Mouse (Mus musculus) forebrain, embryonic 11.5 days (tissue): ENCODE measurements around the gene Uqcr11. TPM values are rescaled to one million over a fixed set of nuclear protein-coding genes. Genes with fewer than 3 reads are reported as not detected.

Experiments
- ATAC-seq: fragments of 200-750 bp; cut with Nextera tagmentation; replicated peaks from 2 replicates; pipeline ENCODE4 v1.8.0; 2017; ENCODE audit warnings: moderate TSS enrichment; ENCODE audit not compliant: low FRiP score
- DNase-seq: peaks from one replicate; pipeline ENCODE4 v3.0.0-alpha.2; 2017; ENCODE audit warnings: low spot score
- H3K27ac ChIP-seq: fragments of 300-500 bp; sonication (generic); 2 replicates; pipeline ENCODE4 v1.5.1; 2014; ENCODE audit warnings: low read depth, low read length
- H3K27me3 ChIP-seq: fragments of 300-500 bp; sonication (generic); 2 replicates; pipeline ENCODE4 v1.6.1; 2014; ENCODE audit warnings: mild to moderate bottlenecking, low read length, mixed read lengths; ENCODE audit not compliant: control insufficient read depth, insufficient read depth
- H3K36me3 ChIP-seq: fragments of 300-500 bp; sonication (generic); 2 replicates; pipeline ENCODE4 v1.6.1; 2014; ENCODE audit warnings: mild to moderate bottlenecking, low read length, moderate library complexity, mixed read lengths; ENCODE audit not compliant: control insufficient read depth, insufficient read depth
- H3K4me1 ChIP-seq: fragments of 300-500 bp; sonication (generic); replicated peaks from 2 replicates; pipeline ENCODE4 v1.6.1; 2014; ENCODE audit warnings: low read length, mixed read lengths; ENCODE audit not compliant: control insufficient read depth, insufficient read depth
- H3K4me2 ChIP-seq: fragments of 300-500 bp; sonication (generic); 2 replicates; pipeline ENCODE4 v1.6.1; 2014; ENCODE audit warnings: low read depth, mild to moderate bottlenecking, low read length, moderate library complexity, mixed read lengths; ENCODE audit not compliant: severe bottlenecking
- H3K4me3 ChIP-seq: fragments of 300-500 bp; sonication (generic); 2 replicates; pipeline ENCODE4 v1.5.1; 2014; ENCODE audit warnings: low read depth, low read length
- H3K9ac ChIP-seq: fragments of 300-500 bp; sonication (generic); 2 replicates; pipeline ENCODE4 v1.6.1; 2014; ENCODE audit warnings: low read length
- H3K9me3 ChIP-seq: fragments of 300-500 bp; sonication (generic); 2 replicates; pipeline ENCODE4 v1.6.1; 2016; ENCODE audit warnings: low read length, mixed read lengths; ENCODE audit not compliant: control insufficient read depth
- WGBS: fragments of 180-500 bp; shearing (Covaris S2); extraction: QIAGEN DNeasy Blood & Tissue Kit; methylation state at CpG from one replicate; pipeline ENCODE4 v1.1.7; 2014; 5-methylcytosine and 5-hydroxymethylcytosine counted together
- polyA plus RNA-seq: library from polyadenylated mRNA; unstranded; fragments of >200 nt; fragmentation: Nextera tagmentation; extraction: Ambion mirVana; gene quantifications from 2 replicates; pipeline ENCODE4 v1.2.1, GENCODE M21; 2014

The Uqcr11 gene
- polyA plus RNA-seq, 1 experiment from 2014 or later: 430 TPM

DNA sequence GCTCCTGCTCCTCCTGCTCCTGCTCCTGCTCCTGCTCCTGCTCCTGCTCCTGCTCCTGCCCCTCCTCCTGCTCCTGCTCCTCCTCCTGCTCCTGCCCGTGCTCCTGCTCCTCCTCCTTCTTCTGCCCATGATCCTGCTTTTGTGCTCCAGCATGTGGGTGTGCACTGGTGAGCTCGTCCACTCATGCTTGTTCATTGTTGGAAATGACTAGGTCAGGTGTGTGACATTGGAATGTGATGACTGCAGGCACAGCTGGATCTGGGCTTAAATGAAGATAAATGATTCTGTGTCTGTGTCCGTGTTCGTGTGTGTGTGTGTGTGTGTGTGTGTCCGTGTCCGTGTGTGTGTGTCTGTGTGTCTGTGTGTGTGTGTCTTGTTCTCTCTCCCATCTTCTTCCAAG lies 38.2 kb downstream of the Uqcr11 start:
- Histone ChIP-seq H3K4me1 (peaks cover 2% of the 10 kb centered on the region; the same call in 1 of the 2 replicates), H3K27me3 (no peaks in the 10 kb centered on the region), H3K4me2 (no peak overlapping the region), H3K27ac (no peak overlapping the region), H3K9me3 (no peaks in the 10 kb centered on the region), H3K4me3 (no peak overlapping the region), H3K36me3 (no peaks in the 10 kb centered on the region), H3K9ac (no peak overlapping the region)
- no peak for ATAC-seq
- 89% methylated on average over 6 of the region's 6 CpGs for WGBS
- no peak for DNase-seq

DNA sequence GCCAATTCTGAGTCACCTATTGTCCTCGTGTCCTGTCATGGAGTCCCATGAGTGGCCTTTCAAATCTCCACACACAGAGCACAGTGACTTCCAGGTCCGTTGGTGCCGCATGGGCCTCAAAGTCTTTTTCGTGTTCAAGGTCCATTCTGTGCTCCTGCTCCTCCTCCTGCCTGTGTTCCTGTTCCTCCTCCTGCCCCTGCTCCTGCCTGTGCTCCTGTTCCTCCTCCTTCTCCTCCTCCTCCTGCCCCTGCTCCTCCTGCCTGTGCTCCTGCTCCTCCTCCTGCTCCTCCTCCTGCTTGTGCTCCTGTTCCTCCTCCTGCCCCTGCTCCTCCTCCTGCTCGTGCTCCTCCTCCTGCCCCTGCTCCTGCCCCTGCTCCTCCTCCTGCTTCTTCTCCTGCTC lies 38.7 kb downstream of the Uqcr11 start:
- H3K27me3 ChIP-seq: 0 out of 2 replicates have a peak, but pooled peaks cover 1% of the 10 kb centered on the region
- no peak for ATAC-seq
- 75% methylated on average over 5 of the region's 5 CpGs for WGBS

DNA sequence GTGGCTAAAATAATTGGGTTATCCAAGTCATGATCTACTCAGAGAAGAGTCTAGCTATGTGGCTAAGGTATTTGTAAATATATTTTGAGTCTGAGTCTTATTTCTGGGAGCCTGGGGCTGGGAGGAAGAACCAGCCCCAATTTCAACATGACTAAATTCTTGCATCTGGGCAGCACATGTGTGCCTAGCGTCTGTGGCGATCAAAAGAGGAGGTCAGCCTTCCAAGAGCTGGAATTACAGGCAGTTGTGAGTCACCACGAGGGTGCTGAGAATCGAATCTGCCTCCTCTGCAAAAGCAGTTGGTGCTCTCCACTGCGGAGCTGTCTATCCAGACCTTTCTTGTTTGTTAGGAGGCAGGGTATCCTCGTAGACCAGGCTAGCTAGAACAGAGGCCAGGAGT lies 40.9 kb downstream of the Uqcr11 start:
- H3K4me1 ChIP-seq: no peaks in the 10 kb centered on the region
- H3K27me3 ChIP-seq: 0 out of 2 replicates have a peak, but pooled peaks cover 2% of the 10 kb centered on the region
- no peak overlapping the region for H3K9ac ChIP-seq
- no peaks in the 10 kb centered on the region for H3K36me3 ChIP-seq
- no peak overlapping the region for H3K27ac ChIP-seq
- 72% methylated on average over 6 of the region's 6 CpGs for WGBS
- DNase-seq (no peak), ATAC-seq (no peak)
- no peak overlapping the region for H3K4me2 ChIP-seq
- no peaks in the 10 kb centered on the region for H3K9me3 ChIP-seq
- no peak overlapping the region for H3K4me3 ChIP-seq

More for the DNA sequence above, 38.7 kb downstream of the Uqcr11 start:
- Histone ChIP-seq H3K4me2 (no peak overlapping the region), H3K4me3 (no peak overlapping the region), H3K9me3 (no peaks in the 10 kb centered on the region), H3K36me3 (no peaks in the 10 kb centered on the region), H3K4me1 (peaks cover 2% of the 10 kb centered on the region; the same call in 1 of the 2 replicates), H3K9ac (no peak overlapping the region), H3K27ac (no peak overlapping the region)
- DNase-seq: no peak

DNA sequence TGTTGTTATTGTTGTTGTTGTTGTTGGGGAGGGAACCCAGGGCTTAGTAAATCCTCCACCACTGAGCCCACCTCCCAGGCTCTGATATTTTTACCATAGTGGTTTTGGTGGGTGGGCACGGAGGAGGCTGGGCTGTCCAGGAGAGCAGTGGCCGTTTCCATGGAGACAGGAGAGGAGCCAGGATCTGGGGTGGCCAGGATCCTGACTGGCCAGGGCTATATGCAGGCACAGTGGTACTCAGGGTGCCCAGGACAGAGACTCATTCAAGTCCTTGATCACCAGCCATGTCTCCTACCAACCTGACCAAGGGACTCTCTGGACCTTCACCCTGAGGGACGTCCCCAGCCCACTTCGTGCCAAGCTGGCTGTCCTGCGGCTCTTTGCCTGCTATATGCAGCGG lies 42.9 kb downstream of the Uqcr11 start:
- Histone ChIP-seq H3K27ac (no peak overlapping the region), H3K27me3 (peaks cover 2% of the 10 kb centered on the region; the same call in 1 of the 2 replicates), H3K9ac (no peak overlapping the region), H3K9me3 (no peaks in the 10 kb centered on the region), H3K4me2 (no peak overlapping the region), H3K36me3 (no peaks in the 10 kb centered on the region), H3K4me1 (no peaks in the 10 kb centered on the region), H3K4me3 (no peak overlapping the region)
- ATAC-seq (no peak), DNase-seq (no peak)
- WGBS: 33% methylated on average over 6 of the region's 6 CpGs

DNA sequence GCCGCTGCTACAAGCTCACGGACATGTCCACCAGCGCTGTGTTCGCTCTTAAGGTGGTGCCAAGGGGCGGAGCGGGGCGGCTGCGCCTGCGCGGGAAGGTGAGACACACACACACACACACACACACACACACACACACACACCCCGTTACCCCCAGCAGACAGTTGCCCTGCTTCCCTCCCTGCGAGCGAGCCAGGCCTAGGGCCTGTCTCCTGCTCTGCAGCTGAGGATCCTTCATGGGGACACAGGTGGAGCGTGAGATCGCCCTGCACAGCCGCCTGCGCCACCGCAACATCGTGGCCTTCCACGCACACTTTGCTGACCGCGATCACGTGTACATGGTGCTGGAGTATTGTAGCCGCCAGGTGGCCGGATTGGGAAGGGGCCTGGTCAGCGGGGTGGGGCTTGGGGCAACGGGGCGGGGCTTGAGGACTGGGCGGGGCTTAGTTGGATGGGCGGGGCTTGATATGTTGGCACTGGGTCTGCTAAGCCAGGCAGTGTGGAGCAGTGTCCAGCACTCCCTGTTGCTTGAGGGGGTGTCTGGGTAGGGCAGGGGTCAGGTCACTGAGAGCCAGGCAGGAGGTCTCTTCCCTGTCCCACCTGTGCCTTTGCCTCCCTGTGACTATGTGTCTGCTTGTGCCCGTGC lies 48.5 kb downstream of the Uqcr11 start:
- DNase-seq (no peak), ATAC-seq (peak; percentile 44)
- no peak overlapping the region for H3K4me3 ChIP-seq
- peaks cover 2% of the 10 kb centered on the region; the same call in 1 of the 2 replicates for H3K4me1 ChIP-seq
- 0 out of 2 replicates have a peak overlapping the region, but pooled peaks have one; percentile 26 for H3K4me2 ChIP-seq
- no peaks in the 10 kb centered on the region for H3K9me3 ChIP-seq
- H3K27me3 ChIP-seq: peaks cover 51% of the 10 kb centered on the region
- WGBS: 5% methylated on average over 31 of the region's 31 CpGs
- no peak overlapping the region for H3K9ac ChIP-seq
- no peaks in the 10 kb centered on the region for H3K36me3 ChIP-seq
- H3K27ac ChIP-seq: no peak overlapping the region

DNA sequence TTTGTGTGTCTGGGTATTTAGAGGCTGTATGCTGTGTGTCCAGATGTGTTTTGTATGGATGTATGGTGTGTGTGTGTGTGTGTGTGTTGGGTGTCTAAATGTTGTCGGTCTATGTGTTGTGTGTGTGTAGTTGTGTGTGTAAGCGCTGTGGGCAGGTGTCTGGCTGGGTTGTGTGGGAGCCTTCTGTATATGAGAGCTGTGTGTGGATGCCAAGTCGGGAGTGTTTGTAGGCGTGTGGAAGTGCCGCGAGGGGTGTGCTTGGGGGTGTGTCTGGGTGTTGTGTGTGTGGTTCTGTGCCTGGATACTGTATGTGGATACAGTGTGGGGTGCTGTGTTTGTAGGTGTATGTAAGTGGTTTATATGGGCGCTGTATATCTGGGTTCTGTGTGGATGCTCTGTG lies 49.3 kb downstream of the Uqcr11 start:
- Histone ChIP-seq H3K9ac (no peak overlapping the region), H3K27me3 (peaks cover 54% of the 10 kb centered on the region), H3K27ac (no peak overlapping the region), H3K9me3 (no peaks in the 10 kb centered on the region), H3K4me2 (no peak overlapping the region), H3K36me3 (no peaks in the 10 kb centered on the region), H3K4me3 (no peak overlapping the region), H3K4me1 (peaks cover 2% of the 10 kb centered on the region; the same call in 1 of the 2 replicates)
- ATAC-seq: no peak
- DNase-seq: no peak
- 33% methylated on average over 7 of the region's 7 CpGs for WGBS

DNA sequence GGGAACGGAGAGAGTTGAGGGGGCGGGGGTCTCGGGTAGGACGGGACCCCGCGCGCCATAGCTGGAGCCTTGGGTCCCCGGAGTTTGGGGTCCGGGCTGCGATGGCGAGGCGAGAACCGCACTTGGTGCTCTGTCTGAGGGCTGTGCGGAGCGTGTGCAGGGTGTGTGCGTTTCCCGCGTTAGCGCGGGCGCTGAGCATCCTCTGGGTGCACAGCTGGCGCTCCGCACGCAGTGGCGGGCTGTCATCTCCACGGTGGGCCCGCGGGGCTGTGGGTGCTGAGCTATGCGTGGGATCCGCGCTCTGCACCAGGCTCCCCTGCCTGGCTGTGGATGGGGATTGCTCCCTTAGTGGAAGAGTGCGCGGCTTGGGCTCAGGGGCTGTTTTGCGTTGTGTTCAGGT lies 49.9 kb downstream of the Uqcr11 start:
- DNase-seq (no peak), ATAC-seq (no peak)
- Histone ChIP-seq H3K27me3 (peaks cover 54% of the 10 kb centered on the region), H3K9me3 (no peaks in the 10 kb centered on the region), H3K36me3 (no peaks in the 10 kb centered on the region), H3K4me2 (peak overlapping the region; percentile 39), H3K9ac (no peak overlapping the region), H3K4me3 (peak overlapping the region; percentile 19), H3K27ac (no peak overlapping the region), H3K4me1 (peaks cover 2% of the 10 kb centered on the region; the same call in 1 of the 2 replicates)
- WGBS: 1% methylated on average over 33 of the region's 34 CpGs

DNA sequence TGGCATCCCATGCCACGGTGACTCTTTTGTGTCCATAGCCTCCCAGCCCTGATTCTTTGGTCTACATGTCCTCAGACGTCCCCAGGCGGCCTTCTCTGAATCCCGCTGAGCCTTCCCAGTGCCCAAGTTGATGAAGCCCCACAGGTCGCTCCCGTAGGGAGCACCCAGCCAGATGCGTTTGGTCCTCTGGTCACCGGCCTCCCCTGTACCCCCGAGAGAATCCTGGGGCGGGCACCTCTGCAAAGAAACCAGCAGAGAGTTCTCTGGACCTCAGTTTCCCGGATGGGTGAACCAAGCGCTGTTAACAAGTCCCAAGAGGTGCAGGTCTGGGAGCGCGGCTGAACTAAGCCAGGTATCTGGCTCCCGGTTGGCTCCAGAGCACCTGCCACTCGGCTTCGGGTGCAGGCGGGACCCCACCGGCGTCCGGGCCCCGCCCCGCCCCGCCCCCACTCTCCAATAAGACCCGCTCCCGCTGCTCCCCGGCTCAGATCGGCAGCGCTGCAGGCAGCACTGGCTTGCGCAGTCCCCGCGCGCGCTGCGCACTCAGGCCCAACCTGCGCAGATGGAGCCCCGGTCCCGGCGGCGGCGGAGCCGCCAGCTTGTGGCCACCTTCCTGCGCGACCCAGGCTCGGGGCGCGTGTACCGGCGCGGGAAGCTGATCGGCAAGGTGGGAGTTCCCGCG lies 50.5 kb downstream of the Uqcr11 start, which contains the start of gene Plk5:
Plk5 (plus strand) TSS at position 459 of the 682 bp plus-strand sequence.
- ATAC-seq (no peak), DNase-seq (no peak)
- peak within 1 kb of the TSS; percentile 39 for H3K4me2 ChIP-seq
- H3K27me3 ChIP-seq: peaks cover 56% of the 10 kb centered on the region
- no peaks in the 10 kb centered on the region for H3K36me3 ChIP-seq
- H3K9me3 ChIP-seq: no peaks in the 10 kb centered on the region
- WGBS: under 1% methylated on average over 51 of the region's 53 CpGs
- peak within 1 kb of the TSS; percentile 19 for H3K4me3 ChIP-seq
- peaks cover 2% of the 10 kb centered on the region; the same call in 1 of the 2 replicates for H3K4me1 ChIP-seq
- H3K9ac ChIP-seq: no peak within 1 kb of the TSS
- H3K27ac ChIP-seq: no peak within 1 kb of the TSS
